Mouse (Mus musculus) lung, postnatal 0 days (tissue): ENCODE results near the gene BC049352. TPM values are rescaled to one million over a fixed set of nuclear protein-coding genes. Genes with fewer than 3 reads are reported as not detected.

ENCODE experiments used
- ATAC-seq: fragments of 200-750 bp; cut with Nextera tagmentation; 2 replicates; pipeline ENCODE4 v1.8.0; 2017; ENCODE audit warnings: moderate library complexity
- DNase-seq: peaks from one replicate; pipeline ENCODE4 v3.0.0-alpha.2; 2016; ENCODE audit warnings: low spot score
- H3K27ac ChIP-seq: fragments of 300-500 bp; sonication (generic); 2 replicates; pipeline ENCODE4 v1.5.1; 2014; ENCODE audit warnings: antibody characterized with exemption, mild to moderate bottlenecking, low read length, mixed read lengths
- H3K27me3 ChIP-seq: fragments of 300-500 bp; sonication (generic); replicated peaks from 2 replicates; pipeline ENCODE4 v1.6.1; 2014; ENCODE audit warnings: low read length, mixed read lengths; ENCODE audit not compliant: insufficient read depth
- H3K36me3 ChIP-seq: fragments of 300-500 bp; sonication (generic); 2 replicates; pipeline ENCODE4 v1.6.1; 2014; ENCODE audit warnings: low read length, mixed read lengths; ENCODE audit not compliant: insufficient read depth
- H3K4me1 ChIP-seq: fragments of 300-500 bp; sonication (generic); 2 replicates; pipeline ENCODE4 v1.6.1; 2014; ENCODE audit warnings: antibody characterized with exemption, low read depth, low read length, mixed read lengths; ENCODE audit not compliant: insufficient read depth
- H3K4me2 ChIP-seq: fragments of 300-500 bp; sonication (generic); replicated peaks from 2 replicates; pipeline ENCODE4 v1.6.1; 2014; ENCODE audit warnings: low read depth, mild to moderate bottlenecking, low read length, moderate library complexity, mixed read lengths
- H3K4me3 ChIP-seq: fragments of 300-500 bp; sonication (generic); 2 replicates; pipeline ENCODE4 v1.5.1; 2014; ENCODE audit warnings: low read depth, low read length
- H3K9ac ChIP-seq: fragments of 300-500 bp; sonication (generic); replicated peaks from 2 replicates; pipeline ENCODE4 v1.6.1; 2014; ENCODE audit warnings: low read depth, mild to moderate bottlenecking
- H3K9me3 ChIP-seq: fragments of 300-500 bp; sonication (generic); 2 replicates; pipeline ENCODE4 v1.6.1; 2016; ENCODE audit warnings: low read length, mixed read lengths
- CTCF ChIP-seq: IDR thresholded peaks from 2 replicates; pipeline ENCODE4 v1.5.1; 2016; ENCODE audit warnings: antibody characterized with exemption, mild to moderate bottlenecking
- EP300 ChIP-seq: IDR thresholded peaks from 2 replicates; pipeline ENCODE4 v1.6.1; 2016; ENCODE audit warnings: antibody characterized with exemption, mild to moderate bottlenecking, control low read depth
- WGBS: fragments of 180-500 bp; shearing (Covaris S2); extraction: QIAGEN DNeasy Blood & Tissue Kit; methylation state at CpG from one replicate; pipeline ENCODE4 v1.1.7; 2014; 5-methylcytosine and 5-hydroxymethylcytosine counted together
- polyA plus RNA-seq: library from polyadenylated mRNA; unstranded; fragments of >200 nt; fragmentation: Nextera tagmentation; extraction: Ambion mirVana; gene quantifications from 2 replicates; pipeline ENCODE4 v1.2.1, GENCODE M21; 2015

BC049352 gene
- polyA plus RNA-seq, 1 experiment from 2014 or later: 0.11 TPM

DNA sequence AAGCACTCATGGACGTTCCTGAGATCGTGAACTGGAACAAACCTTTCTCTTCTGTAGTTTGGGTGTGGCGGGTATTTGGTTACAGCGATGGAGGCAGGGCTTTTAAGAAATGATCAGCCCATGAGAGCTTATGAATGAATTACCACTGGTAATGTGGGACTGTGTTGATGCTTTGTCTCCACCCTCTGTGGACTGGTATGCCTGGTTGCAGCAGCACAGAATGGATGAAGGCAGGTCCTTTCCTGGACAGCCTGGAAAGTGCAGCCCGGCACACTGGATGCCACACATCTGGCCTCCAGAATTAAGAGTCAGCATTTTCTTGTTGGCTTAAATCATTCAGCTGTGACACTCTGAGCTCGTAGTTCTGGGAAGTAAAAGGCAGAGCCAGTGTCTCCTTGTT is 30.2 kb downstream of the BC049352 start:
- Histone ChIP-seq H3K27ac (no peak overlapping the region), H3K4me3 (no peak overlapping the region), H3K36me3 (no peaks in the 10 kb centered on the region), H3K27me3 (no peaks in the 10 kb centered on the region), H3K9ac (no peak overlapping the region), H3K4me2 (no peak overlapping the region), H3K9me3 (no peaks in the 10 kb centered on the region), H3K4me1 (no peaks in the 10 kb centered on the region)
- TF ChIP-seq EP300 (no peak), CTCF (no peak)
- WGBS: 60% methylated on average over 6 of the region's 6 CpGs
- ATAC-seq (no peak), DNase-seq (no peak)

DNA sequence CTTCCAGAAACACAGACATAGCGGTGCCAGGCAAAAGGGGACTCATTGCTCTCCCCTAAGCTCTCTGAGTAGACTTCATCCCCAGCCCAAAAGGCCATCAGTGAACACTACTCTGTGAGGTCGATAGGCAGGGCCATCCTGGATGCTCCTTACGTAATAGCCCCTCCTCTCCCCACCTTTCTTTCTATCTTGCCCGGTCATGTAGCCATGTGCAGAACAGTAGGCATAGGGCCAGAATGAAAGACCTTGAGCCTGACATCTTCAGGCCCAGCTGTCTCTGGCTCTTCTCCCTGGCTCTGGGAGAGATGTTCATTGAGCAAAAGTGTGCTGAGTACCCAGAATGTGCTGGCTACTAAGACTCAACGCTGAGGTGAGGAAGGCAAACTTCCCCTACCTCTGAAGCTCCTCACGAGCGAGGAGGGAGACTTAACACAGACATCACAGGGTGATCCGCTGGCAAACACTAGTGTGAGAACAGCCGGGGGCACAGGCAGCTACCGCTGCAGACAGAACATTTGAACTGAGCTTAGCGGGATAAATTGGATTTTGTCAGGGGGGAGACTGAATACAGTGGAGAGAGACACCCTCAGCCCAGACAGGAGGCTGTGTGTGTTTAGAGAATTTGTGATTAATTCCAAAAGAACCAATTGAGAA is 33.8 kb downstream of the BC049352 start:
- H3K27me3 ChIP-seq: no peaks in the 10 kb centered on the region
- no peaks in the 10 kb centered on the region for H3K4me1 ChIP-seq
- H3K27ac ChIP-seq: no peak overlapping the region
- TF ChIP-seq CTCF (no peak), EP300 (no peak)
- ATAC-seq (no peak), DNase-seq (no peak)
- no peaks in the 10 kb centered on the region for H3K9me3 ChIP-seq
- WGBS: 47% methylated on average over 11 of the region's 11 CpGs
- no peak overlapping the region for H3K4me3 ChIP-seq
- H3K4me2 ChIP-seq: no peak overlapping the region
- no peaks in the 10 kb centered on the region for H3K36me3 ChIP-seq
- no peak overlapping the region for H3K9ac ChIP-seq

DNA sequence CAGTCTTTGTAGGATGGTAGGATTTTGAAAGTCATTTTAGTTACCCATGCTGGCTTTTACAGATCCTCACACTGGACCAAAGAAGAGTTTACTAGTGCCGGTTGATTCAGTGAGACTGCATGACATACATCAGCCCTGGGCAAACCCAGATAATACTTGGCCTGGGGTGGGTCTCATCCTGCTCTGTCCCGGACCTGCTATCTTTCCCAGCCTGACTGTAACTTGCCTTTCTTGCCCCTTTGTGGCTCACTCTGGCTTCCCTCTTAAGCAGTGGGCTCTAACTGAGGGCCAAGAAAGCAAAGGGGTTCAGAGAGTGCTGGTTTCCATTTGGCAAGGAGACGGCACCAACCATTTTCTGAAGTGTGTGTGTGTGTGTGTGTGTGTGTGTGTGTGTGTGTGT is 37.8 kb downstream of the BC049352 start:
- H3K27ac ChIP-seq: no peak overlapping the region
- ATAC-seq: no peak
- TF ChIP-seq CTCF (no peak), EP300 (no peak)

DNA sequence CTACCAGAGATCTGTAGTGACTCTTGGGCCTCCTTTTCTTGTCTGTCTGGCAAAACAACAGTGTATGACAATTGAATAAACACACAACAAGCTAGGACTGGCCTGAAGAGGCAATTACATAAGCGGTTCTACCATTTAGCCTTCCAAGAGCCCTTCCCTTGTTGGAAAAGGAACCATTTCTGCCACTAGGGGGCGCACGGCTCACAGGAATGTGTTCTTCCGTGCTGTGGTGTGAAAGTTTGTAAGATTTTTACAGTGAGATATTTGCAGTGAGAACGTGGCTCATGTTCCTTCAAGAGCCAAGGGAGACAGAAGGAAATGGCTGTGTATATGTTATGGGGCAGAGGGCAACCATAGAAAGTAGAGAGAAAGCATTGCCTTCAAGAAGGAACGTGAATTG is 39.8 kb downstream of the BC049352 start:
- peak; percentile 78 for ATAC-seq
- Histone ChIP-seq H3K4me1 (no peaks in the 10 kb centered on the region), H3K36me3 (no peaks in the 10 kb centered on the region), H3K4me3 (no peak overlapping the region), H3K4me2 (no peak overlapping the region), H3K9me3 (no peaks in the 10 kb centered on the region), H3K27me3 (no peaks in the 10 kb centered on the region), H3K9ac (no peak overlapping the region), H3K27ac (no peak overlapping the region)
- peak; percentile 97 for TF ChIP-seq CTCF
- no peak for TF ChIP-seq EP300
- peak; percentile 90 for DNase-seq
- WGBS: 5% methylated on average over 6 of the region's 6 CpGs

More for the DNA sequence above, 37.8 kb downstream of the BC049352 start:
- no peak for DNase-seq
- no peak overlapping the region for H3K4me2 ChIP-seq
- H3K27me3 ChIP-seq: no peaks in the 10 kb centered on the region
- no peak overlapping the region for H3K4me3 ChIP-seq
- H3K4me1 ChIP-seq: no peaks in the 10 kb centered on the region
- no peaks in the 10 kb centered on the region for H3K9me3 ChIP-seq
- H3K9ac ChIP-seq: no peak overlapping the region
- 72% methylated on average over 3 of the region's 3 CpGs for WGBS
- H3K36me3 ChIP-seq: no peaks in the 10 kb centered on the region

DNA sequence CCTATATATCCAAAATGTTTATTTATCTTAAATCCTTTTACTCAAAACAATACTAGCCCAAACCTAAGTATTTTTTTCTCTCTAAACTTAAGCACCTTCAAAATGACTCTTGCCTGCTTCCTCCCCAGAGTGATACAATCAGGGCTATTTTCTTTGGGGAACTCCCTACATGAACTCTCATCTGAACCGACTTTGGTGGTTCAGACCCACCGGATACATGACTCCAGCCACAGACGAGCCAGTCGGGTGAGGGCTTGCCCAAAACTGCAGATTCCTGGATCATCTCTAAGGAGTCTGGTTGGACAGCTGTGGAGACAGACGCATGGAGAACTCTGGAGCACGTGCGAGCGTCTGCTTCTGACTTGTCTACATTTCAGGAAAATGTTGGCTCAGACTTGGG is 47.6 kb downstream of the BC049352 start:
- Histone ChIP-seq H3K27ac (no peak overlapping the region), H3K4me2 (no peak overlapping the region), H3K9me3 (no peaks in the 10 kb centered on the region), H3K4me3 (no peak overlapping the region), H3K36me3 (no peaks in the 10 kb centered on the region), H3K27me3 (no peaks in the 10 kb centered on the region), H3K9ac (no peak overlapping the region), H3K4me1 (no peaks in the 10 kb centered on the region)
- WGBS: 68% methylated on average over 8 of the region's 8 CpGs
- ATAC-seq (no peak), DNase-seq (no peak)
- TF ChIP-seq EP300: no peak
- TF ChIP-seq CTCF: no peak

DNA sequence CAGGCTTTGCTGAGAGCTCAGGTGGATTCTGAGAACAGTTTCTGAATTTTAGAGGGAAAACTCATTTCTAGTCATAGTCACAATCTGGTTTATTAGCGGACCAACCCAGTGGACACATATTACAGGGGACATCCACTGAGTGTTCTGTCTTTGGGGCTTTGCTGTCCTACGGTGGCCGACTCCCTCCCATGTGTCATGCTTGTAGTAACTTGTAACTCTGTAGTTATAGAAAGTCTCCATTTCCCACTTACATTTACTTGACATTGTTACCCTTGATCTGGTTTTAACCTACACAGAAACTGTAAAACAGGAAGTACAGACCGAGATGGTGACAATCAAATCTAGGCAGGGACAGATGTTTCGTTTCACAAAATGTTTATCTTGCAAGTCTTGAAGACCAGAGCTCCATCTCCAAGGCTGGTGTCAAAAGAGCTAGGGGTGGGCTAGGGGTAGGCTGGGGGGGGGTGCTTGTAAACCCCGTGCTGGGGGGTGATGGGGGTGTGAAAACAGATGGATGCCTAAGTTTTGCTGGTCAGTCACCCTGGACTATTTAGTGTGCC is 53.9 kb downstream of the BC049352 start:
- H3K9ac ChIP-seq: no peak overlapping the region
- DNase-seq: no peak
- no peaks in the 10 kb centered on the region for H3K4me1 ChIP-seq
- H3K9me3 ChIP-seq: no peaks in the 10 kb centered on the region
- no peak overlapping the region for H3K4me3 ChIP-seq
- 48% methylated on average over 6 of the region's 6 CpGs for WGBS
- no peaks in the 10 kb centered on the region for H3K36me3 ChIP-seq
- no peaks in the 10 kb centered on the region for H3K27me3 ChIP-seq
- H3K27ac ChIP-seq: no peak overlapping the region
- no peak overlapping the region for H3K4me2 ChIP-seq
- no peak for ATAC-seq
- no peak for TF ChIP-seq EP300
- TF ChIP-seq CTCF: no peak

DNA sequence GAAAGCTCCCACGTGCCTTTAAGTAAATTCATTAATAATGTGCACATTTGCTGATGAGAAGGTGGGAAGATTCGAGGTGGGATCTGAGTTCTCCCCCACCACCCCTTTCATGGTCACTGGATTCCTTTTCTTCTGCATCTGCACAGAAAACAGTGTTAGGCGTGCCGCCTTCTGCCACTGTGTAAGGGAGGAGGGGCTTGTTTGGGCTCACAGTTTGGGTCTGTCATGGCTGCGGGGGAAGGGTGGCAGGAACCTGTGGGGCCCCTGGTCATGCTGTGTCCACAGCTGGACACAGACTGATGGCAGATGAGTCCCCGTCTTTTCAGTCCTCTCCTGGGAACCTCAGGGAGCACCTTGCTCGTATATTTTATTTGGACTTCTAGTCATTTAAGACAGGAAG is 54.9 kb downstream of the BC049352 start:
- Histone ChIP-seq H3K36me3 (no peaks in the 10 kb centered on the region), H3K9me3 (no peaks in the 10 kb centered on the region), H3K27ac (no peak overlapping the region), H3K9ac (no peak overlapping the region), H3K4me3 (no peak overlapping the region), H3K27me3 (no peaks in the 10 kb centered on the region), H3K4me1 (no peaks in the 10 kb centered on the region), H3K4me2 (no peak overlapping the region)
- DNase-seq (no peak), ATAC-seq (no peak)
- 51% methylated on average over 7 of the region's 7 CpGs for WGBS
- TF ChIP-seq CTCF (no peak), EP300 (no peak)
